Mouse (Mus musculus) liver, embryonic 14.5 days (tissue): ENCODE results near the gene Dlx1.

Experiments used
- CTCF ChIP-seq: IDR thresholded peaks from 2 replicates; pipeline ENCODE4 v1.5.1; 2016; ENCODE audit warnings: antibody characterized with exemption, low read depth, control low read depth
- EP300 ChIP-seq: IDR thresholded peaks from 2 replicates; pipeline ENCODE4 v1.6.1; 2016; ENCODE audit warnings: antibody characterized with exemption, low read depth

GRCm38 (mm10) chr2:71533094-71533493, 5.2 kb downstream of the Dlx1 start:
- TF ChIP-seq CTCF = no peak
- TF ChIP-seq EP300 = no peak
